Mouse (Mus musculus) midbrain, embryonic 11.5 days (tissue): Measurements from ENCODE around the gene Kcnk12. TPM values are rescaled to one million over a fixed set of nuclear protein-coding genes. Genes with fewer than 3 reads are reported as not detected.

Experiments used
- ATAC-seq: fragments of 200-750 bp; cut with Nextera tagmentation; 2 replicates; pipeline ENCODE4 v1.8.0; 2017; ENCODE audit warnings: moderate TSS enrichment, moderate library complexity; ENCODE audit not compliant: low FRiP score
- DNase-seq: peaks from one replicate; pipeline ENCODE4 v3.0.0; 2015; ENCODE audit warnings: low spot score; ENCODE audit errors: missing footprints
- H3K27ac ChIP-seq: fragments of 300-500 bp; sonication (generic); 2 replicates; pipeline ENCODE4 v1.5.1; 2014; ENCODE audit warnings: low read depth, low read length
- H3K27me3 ChIP-seq: fragments of 300-500 bp; sonication (generic); 2 replicates; pipeline ENCODE4 v1.6.1; 2014; ENCODE audit warnings: mild to moderate bottlenecking, low read length, moderate library complexity, mixed read lengths; ENCODE audit not compliant: control insufficient read depth, insufficient read depth
- H3K36me3 ChIP-seq: fragments of 300-500 bp; sonication (generic); 2 replicates; pipeline ENCODE4 v1.6.1; 2014; ENCODE audit warnings: mild to moderate bottlenecking, low read length, moderate library complexity, mixed read lengths; ENCODE audit not compliant: control insufficient read depth, insufficient read depth
- H3K4me1 ChIP-seq: fragments of 300-500 bp; sonication (generic); 2 replicates; pipeline ENCODE4 v1.6.1; 2014; ENCODE audit warnings: low read length; ENCODE audit not compliant: control insufficient read depth, insufficient read depth
- H3K4me2 ChIP-seq: fragments of 300-500 bp; sonication (generic); 2 replicates; pipeline ENCODE4 v1.6.1; 2014; ENCODE audit warnings: mild to moderate bottlenecking, moderate library complexity
- H3K4me3 ChIP-seq: fragments of 300-500 bp; sonication (generic); 2 replicates; pipeline ENCODE4 v1.5.1; 2014; ENCODE audit warnings: low read depth, low read length
- H3K9ac ChIP-seq: fragments of 300-500 bp; sonication (generic); 2 replicates; pipeline ENCODE4 v1.6.1; 2014; ENCODE audit warnings: low read length
- H3K9me3 ChIP-seq: fragments of 300-500 bp; sonication (generic); 2 replicates; pipeline ENCODE4 v1.6.1; 2016; ENCODE audit warnings: low read length; ENCODE audit not compliant: control insufficient read depth
- WGBS: fragments of 180-500 bp; shearing (Covaris S2); extraction: QIAGEN DNeasy Blood & Tissue Kit; methylation state at CpG from one replicate; pipeline ENCODE4 v1.1.7; 2014; 5-methylcytosine and 5-hydroxymethylcytosine counted together
- polyA plus RNA-seq: library from polyadenylated mRNA; unstranded; fragments of >200 nt; fragmentation: Nextera tagmentation; extraction: Ambion mirVana; gene quantifications from 2 replicates; pipeline ENCODE4 v1.2.1, GENCODE M21; 2014

Gene Kcnk12
- polyA plus RNA-seq, 1 experiment from 2014 or later: 0.26 TPM

DNA sequence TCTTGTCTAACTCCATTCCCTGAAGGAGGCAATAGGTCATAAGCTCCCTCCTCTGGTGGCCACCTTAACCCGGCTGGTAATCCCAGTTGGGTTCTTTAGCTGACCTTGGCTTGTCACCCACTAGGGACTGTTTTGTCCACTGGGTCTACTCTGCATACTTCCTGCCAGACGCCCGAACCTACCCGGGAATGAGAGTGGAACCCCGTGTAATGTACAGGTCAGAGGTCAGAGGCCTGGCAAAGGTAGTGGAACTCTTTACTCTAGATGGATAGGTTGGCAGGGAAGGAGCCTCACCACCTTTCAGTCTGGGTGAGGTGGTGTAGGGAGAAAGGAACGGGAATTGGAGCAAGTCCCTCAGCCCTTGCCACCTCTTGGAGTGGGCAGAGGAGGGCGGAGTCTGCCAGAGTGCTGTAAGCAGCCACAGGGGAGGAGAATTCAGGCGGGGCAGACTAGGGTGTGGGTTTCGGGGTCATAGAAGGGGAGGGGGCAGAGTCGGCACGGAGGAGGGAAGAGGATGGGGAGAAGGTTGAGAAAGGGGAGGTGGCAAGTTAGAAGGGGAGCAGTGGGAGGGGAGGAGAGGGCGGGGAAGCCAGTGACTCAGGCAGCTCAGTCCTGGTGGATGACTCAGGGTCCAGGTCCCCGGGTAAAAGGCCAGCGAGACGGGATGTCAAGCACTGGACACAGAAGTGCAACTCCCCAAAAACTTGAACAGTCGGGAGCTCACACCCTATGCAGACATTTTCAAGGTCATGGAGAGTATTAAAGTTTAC lies 98.6 kb downstream of the Kcnk12 start:
- Histone ChIP-seq H3K4me3 (no peak overlapping the region), H3K9ac (no peak overlapping the region), H3K4me1 (no peaks in the 10 kb centered on the region), H3K4me2 (no peak overlapping the region), H3K9me3 (no peaks in the 10 kb centered on the region), H3K36me3 (peaks cover 16% of the 10 kb centered on the region), H3K27me3 (no peaks in the 10 kb centered on the region), H3K27ac (no peak overlapping the region)
- WGBS: 87% methylated on average over 16 of the region's 16 CpGs
- ATAC-seq: peak; percentile 30; the same call in 1 of the 2 replicates
- no peak for DNase-seq

DNA sequence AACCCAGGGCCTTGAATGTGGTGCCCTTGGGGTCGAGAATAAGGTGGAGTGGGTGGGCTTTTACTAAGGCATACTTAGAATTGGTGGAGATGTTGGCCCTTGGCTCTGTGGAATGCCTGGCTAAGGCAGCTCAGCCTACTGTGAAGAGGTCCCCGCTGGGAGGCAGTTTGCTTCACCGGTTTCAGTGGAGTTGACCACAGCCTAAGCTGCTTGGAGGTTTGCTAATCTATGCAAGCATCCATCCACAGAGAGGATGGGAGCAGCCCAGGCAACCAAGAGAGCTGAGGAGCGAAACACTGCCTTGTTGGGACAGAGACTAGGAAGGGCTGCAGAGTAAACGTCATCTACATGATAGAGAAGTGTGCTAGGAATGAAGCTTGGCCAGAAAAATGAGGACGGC lies 101.0 kb downstream of the Kcnk12 start:
- Histone ChIP-seq H3K27me3 (no peaks in the 10 kb centered on the region), H3K4me3 (no peak overlapping the region), H3K4me2 (no peak overlapping the region), H3K27ac (no peak overlapping the region), H3K36me3 (peaks cover 13% of the 10 kb centered on the region), H3K4me1 (no peaks in the 10 kb centered on the region), H3K9me3 (no peaks in the 10 kb centered on the region), H3K9ac (no peak overlapping the region)
- DNase-seq (no peak), ATAC-seq (no peak)
- 78% methylated on average over 6 of the region's 6 CpGs for WGBS

DNA sequence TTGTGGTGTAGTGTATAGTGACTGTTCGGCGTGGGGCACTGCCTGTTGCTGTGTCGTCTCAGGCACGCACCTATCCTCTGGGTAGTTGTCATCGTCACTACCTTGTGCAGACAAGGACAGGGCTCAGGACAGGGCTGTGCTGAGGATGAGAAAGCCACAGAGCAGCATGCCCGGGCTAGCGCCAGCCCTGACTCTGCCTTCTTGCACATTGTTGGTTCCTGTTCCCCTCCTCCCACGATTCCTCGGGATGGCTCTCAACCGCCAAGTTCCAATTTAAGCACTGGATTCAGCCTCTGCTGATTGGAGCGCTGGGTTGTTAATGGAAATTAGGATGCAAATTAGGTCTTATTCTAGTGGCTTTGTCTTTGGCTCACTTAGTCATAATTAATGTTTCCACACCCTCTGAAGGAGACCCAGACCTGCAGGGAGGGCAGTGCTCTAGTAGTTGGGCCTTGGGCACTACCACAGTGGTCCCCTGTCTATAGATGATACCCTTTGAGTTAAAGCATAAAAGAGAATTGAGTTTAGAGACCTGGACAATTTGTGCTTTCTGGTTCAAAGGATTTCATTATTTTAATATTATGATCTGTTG lies 101.8 kb downstream of the Kcnk12 start:
- no peak overlapping the region for H3K4me2 ChIP-seq
- H3K4me1 ChIP-seq: no peaks in the 10 kb centered on the region
- no peak for ATAC-seq
- DNase-seq: no peak
- H3K4me3 ChIP-seq: no peak overlapping the region
- WGBS: 90% methylated on average over 11 of the region's 11 CpGs
- H3K9ac ChIP-seq: no peak overlapping the region
- no peak overlapping the region for H3K27ac ChIP-seq
- H3K27me3 ChIP-seq: no peaks in the 10 kb centered on the region
- H3K36me3 ChIP-seq: peaks cover 8% of the 10 kb centered on the region; the same call in 1 of the 2 replicates
- no peaks in the 10 kb centered on the region for H3K9me3 ChIP-seq

Other genes with a start within 250 kb of the Kcnk12 start
- 7.1 and 9.0 TPM in 2 replicates for gene Epcam, start 162.0 kb downstream of the Kcnk12 start, polyA plus RNA-seq
- gene Msh2, start 125.7 kb downstream of the Kcnk12 start, polyA plus RNA-seq: 93.4 and 99.5 TPM in 2 replicates
- not detected in 2 replicates for gene Rpl36-ps4, start 123.0 kb upstream of the Kcnk12 start, polyA plus RNA-seq
- 92.3 and 95.5 TPM in 2 replicates for gene Msh6, start 177.1 kb upstream of the Kcnk12 start, polyA plus RNA-seq